Mouse (Mus musculus) myocyte (in vitro differentiated cells): ENCODE results near the gene Ncbp1. TPM values are rescaled to one million over a fixed set of nuclear protein-coding genes. Genes with fewer than 3 reads are reported as not detected.
A peak's percentile ranks its signal among the peaks of the same experiment; 100 is the strongest.

ENCODE experiments used
- H3K27me3 ChIP-seq: one replicate; pipeline ENCODE4 v1.6.1; 2011; ENCODE audit not compliant: control insufficient read depth, insufficient read depth, insufficient read length
- H3K36me3 ChIP-seq: one replicate; pipeline ENCODE4 v1.6.1; 2011; ENCODE audit not compliant: control insufficient read depth, insufficient read depth
- H3K4me2 ChIP-seq: one replicate; pipeline ENCODE4 v1.6.1; 2011; ENCODE audit warnings: low read depth, control low read depth
- H3K4me3 ChIP-seq: one replicate; pipeline ENCODE4 v1.5.1; 2011; ENCODE audit warnings: mild to moderate bottlenecking, control low read depth, moderate library complexity
- H3K79me2 ChIP-seq: one replicate; pipeline ENCODE4 v1.6.1; 2011; ENCODE audit not compliant: control insufficient read depth, insufficient read depth
- H3ac ChIP-seq: one replicate; pipeline ENCODE4 v1.6.1; 2011; ENCODE audit not compliant: control insufficient read depth, insufficient read length
- CEBPB ChIP-seq: IDR thresholded peaks from 2 replicates; pipeline ENCODE4 v1.6.1; 2011; ENCODE audit warnings: mild to moderate bottlenecking, moderate library complexity; ENCODE audit not compliant: poor library complexity, insufficient read depth, severe bottlenecking
- E2F4 ChIP-seq: IDR thresholded peaks from one replicate; pipeline ENCODE4 v1.6.1; 2011; ENCODE audit warnings: mild to moderate bottlenecking, control low read depth, moderate library complexity; ENCODE audit not compliant: insufficient read depth
- MAX ChIP-seq: IDR thresholded peaks from one replicate; pipeline ENCODE4 v1.6.1; 2011; ENCODE audit warnings: low read depth, mild to moderate bottlenecking, control low read depth
- MYOD1 ChIP-seq, 3 experiments: IDR thresholded peaks; one replicate each; pipeline ENCODE4 v1.6.1; 2011; ENCODE audit warnings: control low read depth in 2 of 3, low read depth in 2 of 3, mild to moderate bottlenecking in 2 of 3, moderate library complexity in 1 of 3; ENCODE audit not compliant: insufficient read length in 2 of 3, control insufficient read depth in 1 of 3
- MYOG ChIP-seq, 3 experiments: IDR thresholded peaks; one replicate each; pipeline ENCODE4 v1.6.1; 2011; ENCODE audit warnings: control low read depth in 2 of 3, low read depth in 2 of 3, mild to moderate bottlenecking in 2 of 3; ENCODE audit not compliant: insufficient read length in 2 of 3, control insufficient read depth in 1 of 3, insufficient read depth in 1 of 3
- POLR2A ChIP-seq: IDR thresholded peaks from one replicate; pipeline ENCODE4 v1.6.1; 2011; ENCODE audit warnings: low read depth, mild to moderate bottlenecking, control low read depth, moderate library complexity; ENCODE audit not compliant: insufficient read length
- POLR2AphosphoS2 ChIP-seq: IDR thresholded peaks from one replicate; pipeline ENCODE4 v1.6.1; 2011; ENCODE audit warnings: low read depth, control low read depth; ENCODE audit not compliant: insufficient read length
- REST ChIP-seq: IDR thresholded peaks from one replicate; pipeline ENCODE4 v1.6.1; 2011; ENCODE audit warnings: mild to moderate bottlenecking, control low read depth, moderate library complexity; ENCODE audit not compliant: insufficient read depth, insufficient read length
- SRF ChIP-seq: IDR thresholded peaks from one replicate; pipeline ENCODE4 v1.6.1; 2011; ENCODE audit warnings: low read depth; ENCODE audit not compliant: control insufficient read depth, insufficient read length
- TCF12 ChIP-seq: IDR thresholded peaks from one replicate; pipeline ENCODE4 v1.6.1; 2011; ENCODE audit warnings: mild to moderate bottlenecking, control low read depth; ENCODE audit not compliant: poor library complexity, insufficient read depth, severe bottlenecking
- TCF3 ChIP-seq: IDR thresholded peaks from one replicate; pipeline ENCODE4 v1.6.1; 2011; ENCODE audit warnings: low read depth, control low read depth; ENCODE audit not compliant: insufficient read length
- USF1 ChIP-seq: IDR thresholded peaks from one replicate; pipeline ENCODE4 v1.6.1; 2011; ENCODE audit warnings: low read depth, mild to moderate bottlenecking, control low read depth, moderate library complexity
- polyA plus RNA-seq: library from polyadenylated mRNA; unstranded; fragments of >200 nt; fragmentation: generic; extraction: Trizol; gene quantifications from one replicate; pipeline ENCODE4 v1.2.1, GENCODE M21; 2012; ENCODE audit warnings: missing spikeins

Ncbp1 gene
- polyA plus RNA-seq, 1 experiment: 62.0 TPM

DNA sequence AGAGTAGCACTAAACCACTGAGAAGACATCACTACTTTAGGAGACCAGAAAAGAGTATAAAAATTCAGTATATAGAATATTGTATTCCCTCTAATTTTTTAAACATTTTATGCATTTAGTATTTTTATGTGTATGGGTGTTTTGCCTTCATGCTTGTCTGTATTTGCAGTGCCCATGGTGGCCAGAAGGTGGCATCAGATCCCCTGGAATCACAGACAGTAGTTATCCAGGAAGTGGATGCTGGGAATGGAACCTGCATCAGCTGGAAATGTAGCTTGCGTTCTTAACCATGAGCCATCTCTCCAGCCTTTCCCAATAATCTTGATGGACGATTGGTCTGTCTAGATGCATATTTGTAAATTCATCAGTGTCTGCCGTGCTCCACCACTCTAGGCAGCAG lies 8.2 kb upstream of the Ncbp1 start:
- Histone ChIP-seq H3ac (no peak overlapping the region), H3K4me2 (no peak overlapping the region), H3K27me3 (no peaks in the 10 kb centered on the region), H3K36me3 (peaks cover 34% of the 10 kb centered on the region), H3K79me2 (no peaks in the 10 kb centered on the region), H3K4me3 (no peak overlapping the region)
- TF ChIP-seq MAX: no peak
- no peak for TF ChIP-seq REST

DNA sequence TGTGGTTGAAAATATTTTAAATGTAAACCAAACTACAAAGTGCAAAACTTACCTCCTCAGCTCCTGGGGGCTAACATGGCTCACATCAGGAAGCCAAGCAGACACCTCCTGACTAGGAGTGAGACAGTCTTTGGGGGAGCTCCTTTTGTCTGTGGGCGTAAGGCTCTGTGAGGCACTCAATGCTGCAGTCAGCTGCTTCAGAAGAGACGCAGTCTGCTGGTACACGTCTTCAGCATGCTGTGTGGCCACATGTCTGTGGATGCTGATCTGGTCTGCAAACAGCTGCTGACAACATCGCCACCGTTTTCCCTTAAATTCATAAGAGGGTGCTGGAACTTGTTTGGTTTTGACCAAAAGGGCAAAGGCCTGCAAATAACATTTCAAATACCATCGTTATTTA lies 6.6 kb upstream of the Ncbp1 start:
- Histone ChIP-seq H3K4me2 (no peak overlapping the region), H3K79me2 (peaks cover 9% of the 10 kb centered on the region), H3K27me3 (no peaks in the 10 kb centered on the region), H3K4me3 (no peak overlapping the region), H3ac (no peak overlapping the region), H3K36me3 (peaks cover 31% of the 10 kb centered on the region)
- TF ChIP-seq POLR2AphosphoS2 (no peak), MYOD1 (IDR thresholded peaks at IDR 0.05; ENCODE audit: control insufficient read depth in 1 of 3, insufficient read length in 2 of 3, low read depth in 2 of 3) (no peak), E2F4 (no peak), CEBPB (no peak), TCF3 (no peak), MAX (no peak), POLR2A (no peak), SRF (no peak), TCF12 (no peak), REST (no peak), MYOG (IDR thresholded peaks at IDR 0.05; ENCODE audit: control insufficient read depth in 1 of 3, insufficient read depth in 1 of 3, insufficient read length in 2 of 3, low read depth in 2 of 3) (no peak), USF1 (no peak)

DNA sequence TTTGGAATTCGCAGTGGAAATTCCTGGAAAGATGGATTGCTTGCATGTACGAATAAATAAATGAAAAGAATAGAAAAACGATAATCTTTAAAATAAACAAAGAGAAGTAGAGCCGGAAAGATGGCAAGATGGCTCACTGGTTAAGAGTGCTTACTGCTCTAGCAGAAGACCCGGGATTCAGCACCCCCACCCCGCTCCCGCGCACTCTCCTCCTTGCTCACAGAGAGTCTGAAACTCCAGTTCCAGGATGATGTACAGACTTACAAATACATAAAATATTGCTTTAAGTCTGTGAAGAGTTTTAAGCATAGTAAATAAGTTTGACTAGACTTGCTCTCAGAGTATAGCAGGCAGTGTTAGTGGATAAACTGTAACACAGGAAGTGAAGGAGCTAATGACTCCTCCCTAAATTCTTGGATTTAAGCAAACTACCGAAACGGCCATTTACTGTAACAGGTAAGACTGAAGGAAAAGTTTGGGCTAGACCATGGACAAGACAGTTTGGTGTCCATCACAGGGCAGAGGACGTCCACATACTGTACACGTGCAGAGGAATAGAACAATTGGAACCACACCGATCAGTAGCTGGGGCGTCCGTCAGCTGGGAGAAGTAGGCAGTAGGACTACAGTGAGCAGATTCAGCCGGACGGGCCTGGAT lies 655 bp upstream of the Ncbp1 start:
- Histone ChIP-seq H3K4me3 (peak overlapping the region; percentile 91), H3ac (peak overlapping the region; percentile 68), H3K27me3 (no peaks in the 10 kb centered on the region), H3K79me2 (peaks cover 61% of the 10 kb centered on the region), H3K36me3 (peaks cover 12% of the 10 kb centered on the region), H3K4me2 (peak overlapping the region; percentile 70)
- no peak for TF ChIP-seq POLR2AphosphoS2
- TF ChIP-seq CEBPB: no peak
- no peak for TF ChIP-seq TCF12
- no peak for TF ChIP-seq MAX
- no peak for TF ChIP-seq POLR2A
- no peak for TF ChIP-seq TCF3
- TF ChIP-seq MYOG (IDR thresholded peaks at IDR 0.05; ENCODE audit: control insufficient read depth in 1 of 3, insufficient read depth in 1 of 3, insufficient read length in 2 of 3, low read depth in 2 of 3): no peak
- no peak for TF ChIP-seq MYOD1 (IDR thresholded peaks at IDR 0.05; ENCODE audit: control insufficient read depth in 1 of 3, insufficient read length in 2 of 3, low read depth in 2 of 3)
- TF ChIP-seq REST: no peak
- no peak for TF ChIP-seq E2F4

GRCm38 (mm10) chr4:46144323-46144722 lies 5.9 kb downstream of the Ncbp1 start:
- no peak overlapping the region for H3ac ChIP-seq
- H3K4me2 ChIP-seq: no peak overlapping the region
- H3K27me3 ChIP-seq: no peaks in the 10 kb centered on the region
- H3K36me3 ChIP-seq: peaks cover 11% of the 10 kb centered on the region
- H3K4me3 ChIP-seq: no peak overlapping the region
- TF ChIP-seq TCF3 (no peak), POLR2A (no peak), MYOD1 (IDR thresholded peaks at IDR 0.05; ENCODE audit: control insufficient read depth in 1 of 3, insufficient read length in 2 of 3, low read depth in 2 of 3) (no peak)
- H3K79me2 ChIP-seq: peaks cover 53% of the 10 kb centered on the region

GRCm38 (mm10) chr4:46146881-46147280 lies 8.5 kb downstream of the Ncbp1 start:
- H3K36me3 ChIP-seq: peaks cover 24% of the 10 kb centered on the region
- no peak overlapping the region for H3ac ChIP-seq
- no peak overlapping the region for H3K4me2 ChIP-seq
- no peak overlapping the region for H3K4me3 ChIP-seq
- H3K79me2 ChIP-seq: peaks cover 27% of the 10 kb centered on the region
- TF ChIP-seq MAX: no peak
- no peak for TF ChIP-seq POLR2AphosphoS2
- no peak for TF ChIP-seq USF1
- TF ChIP-seq TCF12: no peak
- TF ChIP-seq POLR2A: no peak
- no peak for TF ChIP-seq CEBPB
- no peak for TF ChIP-seq E2F4
- TF ChIP-seq MYOG (IDR thresholded peaks at IDR 0.05; ENCODE audit: control insufficient read depth in 1 of 3, insufficient read depth in 1 of 3, insufficient read length in 2 of 3, low read depth in 2 of 3): no peak
- TF ChIP-seq TCF3: no peak
- no peak for TF ChIP-seq MYOD1 (IDR thresholded peaks at IDR 0.05; ENCODE audit: control insufficient read depth in 1 of 3, insufficient read length in 2 of 3, low read depth in 2 of 3)
- TF ChIP-seq REST: no peak
- no peak for TF ChIP-seq SRF
- no peaks in the 10 kb centered on the region for H3K27me3 ChIP-seq
